Mouse (Mus musculus): ENCODE results near the gene Abraxas2. TPM values are rescaled to one million over a fixed set of nuclear protein-coding genes. Genes with fewer than 3 reads are reported as not detected.

The Abraxas2 gene
- 31.1 and 35.5 TPM in 2 replicates for polyA plus RNA-seq (2015; fragmentation: Nextera tagmentation; extraction: Ambion mirVana)

- Histone ChIP-seq H3K27ac (peak within 1 kb of the TSS; percentile 79), H3K9ac (ENCODE audit: low read depth, low read length) (peak within 1 kb of the TSS; percentile 83), H3K4me3 (replicated peaks; ENCODE audit: low read depth, low read length) (peak within 1 kb of the TSS; percentile 81), H3K36me3 (ENCODE audit: insufficient read depth, low read length) (no peaks in the 10 kb centered on the region), H3K4me1 (replicated peaks; ENCODE audit: insufficient read depth, low read length) (peaks cover 6% of the 10 kb centered on the region; the same call in 1 of the 2 replicates), H3K4me2 (ENCODE audit: low read length) (peak within 1 kb of the TSS; percentile 82), H3K9me3 (replicated peaks; ENCODE audit: low read length) (no peaks in the 10 kb centered on the region), H3K27me3 (ENCODE audit: insufficient read depth, low read length) (no peaks in the 10 kb centered on the region)
- DNase-seq (ENCODE audit: low spot score), result peak; percentile 94
- WGBS, result under 1% methylated on average over 53 of the region's 53 CpGs
- ATAC-seq (replicated peaks; ENCODE audit: low FRiP score, low read depth), result peak; percentile 90
- no peak for TF ChIP-seq CTCF (IDR thresholded peaks at IDR 0.05; ENCODE audit: low read depth)
Measured at GRCm38 (mm10) chr7:132859042-132859958, at the start of gene Abraxas2. TSS of gene Abraxas2 (plus strand) at chr7:132859225.

DNA sequence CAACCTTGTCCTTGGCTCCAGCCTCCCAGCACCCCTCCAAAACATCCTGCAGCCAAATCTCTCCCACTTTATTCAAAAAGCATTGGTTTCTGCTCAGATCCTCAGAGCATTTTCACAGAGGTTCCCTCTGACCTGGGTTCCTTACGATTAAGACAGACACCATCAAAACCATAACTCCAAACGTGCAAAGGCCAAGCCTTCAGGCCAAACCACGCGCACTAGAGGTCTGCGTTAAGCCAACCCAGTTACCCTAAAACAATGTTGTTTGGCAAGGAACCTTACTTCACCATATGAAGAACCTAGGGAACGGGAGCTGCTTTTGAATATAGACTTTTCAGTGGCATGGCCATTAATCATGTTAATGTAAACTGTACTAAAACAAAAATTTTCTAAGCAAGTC is 49.3 kb upstream of the Abraxas2 start:
- 40% methylated on average over 6 of the region's 6 CpGs for WGBS
- no peaks in the 10 kb centered on the region for H3K36me3 ChIP-seq (ENCODE audit: insufficient read depth, low read length)
- H3K9ac ChIP-seq (ENCODE audit: low read depth, low read length), result peak overlapping the region; percentile 14; the same call in 1 of the 2 replicates
- no peak overlapping the region for H3K4me3 ChIP-seq (replicated peaks; ENCODE audit: low read depth, low read length)
- H3K9me3 ChIP-seq (replicated peaks; ENCODE audit: low read length), result no peaks in the 10 kb centered on the region
- no peak for TF ChIP-seq CTCF (IDR thresholded peaks at IDR 0.05; ENCODE audit: low read depth)
- H3K4me2 ChIP-seq (ENCODE audit: low read length), result peak overlapping the region; percentile 32
- DNase-seq (ENCODE audit: low spot score) (no peak), ATAC-seq (replicated peaks; ENCODE audit: low FRiP score, low read depth) (no peak)
- no peaks in the 10 kb centered on the region for H3K27me3 ChIP-seq (ENCODE audit: insufficient read depth, low read length)
- peaks cover 53% of the 10 kb centered on the region for H3K4me1 ChIP-seq (replicated peaks; ENCODE audit: insufficient read depth, low read length)
- H3K27ac ChIP-seq, result peak overlapping the region; percentile 82

DNA sequence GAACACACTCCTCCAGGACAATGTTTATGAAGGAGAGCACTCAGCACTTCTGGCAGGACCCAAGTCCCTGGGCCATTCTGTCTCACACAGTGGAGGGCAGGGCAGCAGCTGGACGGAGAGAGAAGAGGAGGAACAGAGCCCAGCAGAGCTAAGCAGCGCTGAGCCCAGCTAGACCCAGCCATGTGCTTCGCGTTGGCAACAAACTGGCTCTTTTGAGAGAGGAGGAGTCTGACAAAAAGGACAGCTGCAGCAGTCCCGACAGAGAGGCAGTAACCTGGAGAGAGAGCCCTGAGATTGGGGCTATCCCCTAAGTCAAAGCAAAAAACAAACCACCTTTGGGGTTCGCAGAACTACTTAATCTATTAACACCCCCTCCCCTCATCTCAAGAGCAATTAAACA is 48.7 kb upstream of the Abraxas2 start:
- DNase-seq (ENCODE audit: low spot score) (no peak), ATAC-seq (replicated peaks; ENCODE audit: low FRiP score, low read depth) (no peak)
- Histone ChIP-seq H3K9ac (ENCODE audit: low read depth, low read length) (0 out of 2 replicates have a peak overlapping the region, but pooled peaks have one; percentile 14), H3K4me2 (ENCODE audit: low read length) (peak overlapping the region; percentile 32; the same call in 1 of the 2 replicates), H3K27me3 (ENCODE audit: insufficient read depth, low read length) (no peaks in the 10 kb centered on the region), H3K27ac (peak overlapping the region; percentile 82), H3K4me1 (replicated peaks; ENCODE audit: insufficient read depth, low read length) (peaks cover 53% of the 10 kb centered on the region), H3K36me3 (ENCODE audit: insufficient read depth, low read length) (no peaks in the 10 kb centered on the region), H3K9me3 (replicated peaks; ENCODE audit: low read length) (no peaks in the 10 kb centered on the region), H3K4me3 (replicated peaks; ENCODE audit: low read depth, low read length) (no peak overlapping the region)
- 23% methylated on average over 6 of the region's 6 CpGs for WGBS
- no peak for TF ChIP-seq CTCF (IDR thresholded peaks at IDR 0.05; ENCODE audit: low read depth)

GRCm38 (mm10) chr7:132810879-132811278 is 48.1 kb upstream of the Abraxas2 start:
- no peak overlapping the region; the same call in 1 of the 2 replicates for H3K4me3 ChIP-seq (replicated peaks; ENCODE audit: low read depth, low read length)
- H3K9ac ChIP-seq (ENCODE audit: low read depth, low read length), result no peak overlapping the region
- H3K27me3 ChIP-seq (ENCODE audit: insufficient read depth, low read length), result no peaks in the 10 kb centered on the region
- no peaks in the 10 kb centered on the region for H3K36me3 ChIP-seq (ENCODE audit: insufficient read depth, low read length)
- ATAC-seq (replicated peaks; ENCODE audit: low FRiP score, low read depth) (peak; percentile 17; the same call in 1 of the 2 replicates), DNase-seq (ENCODE audit: low spot score) (peak; percentile 94)
- no peaks in the 10 kb centered on the region for H3K9me3 ChIP-seq (replicated peaks; ENCODE audit: low read length)
- H3K4me1 ChIP-seq (replicated peaks; ENCODE audit: insufficient read depth, low read length), result peaks cover 52% of the 10 kb centered on the region
- peak overlapping the region; percentile 92 for H3K4me2 ChIP-seq (ENCODE audit: low read length)
- 0 out of 2 replicates have a peak overlapping the region, but pooled peaks have one; percentile 82 for H3K27ac ChIP-seq
- WGBS, result 70% methylated on average over 1 of the region's 1 CpGs
- peak; percentile 95 for TF ChIP-seq CTCF (IDR thresholded peaks at IDR 0.05; ENCODE audit: low read depth)

DNA sequence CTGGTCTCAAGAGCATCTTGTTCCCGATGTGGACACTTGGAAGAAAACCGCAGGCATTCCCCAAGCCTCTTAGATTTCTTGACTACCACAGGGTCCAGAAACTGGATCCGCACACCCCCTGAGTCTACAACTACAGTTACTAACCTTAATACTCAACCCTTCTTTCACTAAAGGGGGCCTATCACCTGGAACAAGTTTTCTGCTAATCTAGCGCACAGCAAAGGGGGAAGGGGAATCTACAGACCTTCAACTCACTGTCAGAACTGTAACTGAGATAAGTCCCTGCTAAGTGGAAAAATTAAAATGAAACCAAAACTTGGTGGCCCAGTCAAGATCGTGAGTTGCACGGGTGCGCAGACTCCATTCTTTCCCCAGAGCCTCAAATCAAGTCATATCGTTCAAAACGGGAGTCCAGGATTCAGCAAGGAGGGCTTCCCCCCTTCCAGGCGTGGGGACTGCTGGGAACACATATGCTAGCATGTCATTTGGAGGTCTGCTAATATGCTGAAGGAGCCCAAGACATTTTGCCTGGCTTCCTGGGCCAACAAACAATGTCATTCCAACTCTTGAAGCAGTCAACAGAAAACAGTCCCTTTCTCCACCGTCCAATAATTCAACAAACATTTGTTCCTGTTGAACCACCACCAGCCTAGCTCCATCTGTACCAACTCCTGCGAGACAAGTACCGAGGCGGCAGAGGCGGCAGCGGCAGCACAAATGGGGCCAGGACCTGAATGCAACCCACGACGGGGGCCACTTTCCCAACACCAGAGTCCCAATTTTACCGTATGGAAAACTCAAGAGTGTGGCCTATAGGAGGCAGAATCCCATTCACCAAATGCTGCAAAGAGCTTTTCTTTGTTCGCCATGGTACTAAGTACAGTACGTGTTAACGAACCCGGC is 47.1 kb upstream of the Abraxas2 start:
- ATAC-seq (replicated peaks; ENCODE audit: low FRiP score, low read depth), result no peak
- Histone ChIP-seq H3K4me2 (ENCODE audit: low read length) (peak overlapping the region; percentile 92), H3K4me3 (replicated peaks; ENCODE audit: low read depth, low read length) (peak overlapping the region; percentile 68), H3K4me1 (replicated peaks; ENCODE audit: insufficient read depth, low read length) (peaks cover 42% of the 10 kb centered on the region), H3K27me3 (ENCODE audit: insufficient read depth, low read length) (no peaks in the 10 kb centered on the region), H3K36me3 (ENCODE audit: insufficient read depth, low read length) (no peaks in the 10 kb centered on the region), H3K9me3 (replicated peaks; ENCODE audit: low read length) (no peaks in the 10 kb centered on the region), H3K9ac (ENCODE audit: low read depth, low read length) (peak overlapping the region; percentile 87), H3K27ac (peak overlapping the region; percentile 95)
- DNase-seq (ENCODE audit: low spot score), result peak; percentile 62
- WGBS, result 15% methylated on average over 23 of the region's 23 CpGs
- peak; percentile 46; the same call in 1 of the 2 replicates for TF ChIP-seq CTCF (IDR thresholded peaks at IDR 0.05; ENCODE audit: low read depth)
